Mouse (Mus musculus) limb, embryonic 14.5 days (tissue): ENCODE data around the gene Trpc7. TPM values are rescaled to one million over a fixed set of nuclear protein-coding genes. Genes with fewer than 3 reads are reported as not detected.
A peak's percentile ranks its signal among the peaks of the same experiment; 100 is the strongest.

ENCODE experiments used
- ATAC-seq: fragments of 200-750 bp; cut with Nextera tagmentation; 2 replicates; pipeline ENCODE4 v1.8.0; 2017; ENCODE audit warnings: low read depth, moderate number of reproducible peaks, moderate TSS enrichment; ENCODE audit not compliant: low FRiP score
- DNase-seq: peaks from one replicate; pipeline ENCODE4 v3.0.0-alpha.2; 2015; ENCODE audit warnings: low spot score
- H3K27ac ChIP-seq: fragments of 300-500 bp; sonication (generic); replicated peaks from 2 replicates; pipeline ENCODE4 v1.5.1; 2014; ENCODE audit warnings: low read depth, mild to moderate bottlenecking, low read length, moderate library complexity, mixed read lengths
- H3K27me3 ChIP-seq: fragments of 300-500 bp; sonication (generic); 2 replicates; pipeline ENCODE4 v1.6.1; 2014; ENCODE audit warnings: low read length, mixed read lengths; ENCODE audit not compliant: control insufficient read depth, insufficient read depth
- H3K36me3 ChIP-seq: fragments of 300-500 bp; sonication (generic); 2 replicates; pipeline ENCODE4 v1.6.1; 2014; ENCODE audit warnings: mild to moderate bottlenecking, low read length, moderate library complexity, mixed read lengths; ENCODE audit not compliant: control insufficient read depth, insufficient read depth
- H3K4me1 ChIP-seq: fragments of 300-500 bp; sonication (generic); 2 replicates; pipeline ENCODE4 v1.6.1; 2014; ENCODE audit warnings: antibody characterized with exemption, low read length, mixed read lengths; ENCODE audit not compliant: control insufficient read depth, insufficient read depth
- H3K4me2 ChIP-seq: fragments of 300-500 bp; sonication (generic); replicated peaks from 2 replicates; pipeline ENCODE4 v1.6.1; 2014; ENCODE audit warnings: low read depth, mild to moderate bottlenecking, low read length, moderate library complexity; ENCODE audit not compliant: severe bottlenecking
- H3K4me3 ChIP-seq: fragments of 300-500 bp; sonication (generic); replicated peaks from 2 replicates; pipeline ENCODE4 v1.5.1; 2014; ENCODE audit warnings: low read length
- H3K9ac ChIP-seq: fragments of 300-500 bp; sonication (generic); 2 replicates; pipeline ENCODE4 v1.6.1; 2014; ENCODE audit warnings: mild to moderate bottlenecking, low read depth, low read length, moderate library complexity; ENCODE audit not compliant: severe bottlenecking
- H3K9me3 ChIP-seq: fragments of 300-500 bp; sonication (generic); 2 replicates; pipeline ENCODE4 v1.6.1; 2016; ENCODE audit warnings: low read length; ENCODE audit not compliant: control insufficient read depth
- POLR2A ChIP-seq: fragments of 200-500 bp; IDR thresholded peaks from 2 replicates; pipeline ENCODE4 v1.8.0; 2012; ENCODE audit warnings: inconsistent platforms, mild to moderate bottlenecking, moderate library complexity, borderline replicate concordance; ENCODE audit not compliant: insufficient read depth, insufficient read length; ENCODE audit errors: extremely low read depth
- whole genome bisulfite sequencing: fragments of 180-500 bp; shearing (Covaris S2); extraction: QIAGEN DNeasy Blood & Tissue Kit; methylation state at CpG from one replicate; pipeline ENCODE4 v1.1.7; 2014; 5-methylcytosine and 5-hydroxymethylcytosine counted together
- polyA plus RNA-seq, 2 experiments: library from polyadenylated mRNA; depleted of rRNA in 1 of 2; stranded (reverse) in 1 of 2; unstranded in 1 of 2; fragments of >200 nt; fragmentation: Nextera tagmentation in 1 of 2; extraction: Ambion mirVana in 1 of 2; gene quantifications; 2 replicates each; pipeline versions ENCODE4 v1.2.1 to v1.2.3; 2012 to 2014

Trpc7 gene
- polyA plus RNA-seq, 2 experiments = 0.05 to 0.08 TPM

DNA sequence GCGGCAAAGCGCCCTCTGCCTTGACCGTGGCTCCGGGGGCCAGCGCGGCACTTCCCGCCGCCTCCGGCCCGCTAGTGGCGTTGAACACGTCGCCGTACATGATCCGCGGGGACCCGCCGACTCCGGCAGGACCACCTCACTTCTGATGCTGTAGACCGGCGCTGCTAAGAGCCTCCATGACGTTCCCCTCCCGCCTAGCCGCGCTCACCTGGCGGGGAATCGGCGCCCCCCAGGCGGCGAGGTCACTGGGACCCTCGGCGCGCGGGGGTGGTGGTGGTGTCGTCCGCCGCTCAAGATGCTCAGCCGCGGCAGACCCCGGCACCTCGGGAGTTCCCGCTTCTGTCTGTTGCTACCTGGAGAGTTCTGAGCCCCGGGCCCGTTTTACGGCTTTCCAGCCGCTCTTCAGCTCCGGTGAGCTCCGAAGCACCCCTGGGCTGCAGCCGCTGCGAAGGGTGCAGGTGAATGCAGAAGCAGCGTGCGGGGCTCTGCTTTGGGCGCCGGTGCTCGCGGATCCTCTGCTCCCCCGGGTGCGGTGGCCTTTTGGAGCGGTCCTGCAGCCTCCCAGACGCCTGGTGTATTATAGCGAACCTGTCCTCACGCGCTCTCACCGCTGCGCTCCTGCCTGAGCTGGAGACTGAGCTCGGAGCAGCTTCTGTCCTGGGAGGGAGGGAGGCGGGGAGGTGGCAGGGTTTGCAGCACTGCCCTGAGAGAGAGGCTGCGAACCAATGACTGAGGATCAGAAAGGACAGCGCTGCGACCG lies 142.4 kb downstream of the Trpc7 start, which contains the start of gene Gm45623:
Gm45623 (minus strand) TSS at position 636 of the 760 bp plus-strand sequence.
- no peak for ATAC-seq
- H3K27ac ChIP-seq = no peak within 1 kb of the TSS

DNA sequence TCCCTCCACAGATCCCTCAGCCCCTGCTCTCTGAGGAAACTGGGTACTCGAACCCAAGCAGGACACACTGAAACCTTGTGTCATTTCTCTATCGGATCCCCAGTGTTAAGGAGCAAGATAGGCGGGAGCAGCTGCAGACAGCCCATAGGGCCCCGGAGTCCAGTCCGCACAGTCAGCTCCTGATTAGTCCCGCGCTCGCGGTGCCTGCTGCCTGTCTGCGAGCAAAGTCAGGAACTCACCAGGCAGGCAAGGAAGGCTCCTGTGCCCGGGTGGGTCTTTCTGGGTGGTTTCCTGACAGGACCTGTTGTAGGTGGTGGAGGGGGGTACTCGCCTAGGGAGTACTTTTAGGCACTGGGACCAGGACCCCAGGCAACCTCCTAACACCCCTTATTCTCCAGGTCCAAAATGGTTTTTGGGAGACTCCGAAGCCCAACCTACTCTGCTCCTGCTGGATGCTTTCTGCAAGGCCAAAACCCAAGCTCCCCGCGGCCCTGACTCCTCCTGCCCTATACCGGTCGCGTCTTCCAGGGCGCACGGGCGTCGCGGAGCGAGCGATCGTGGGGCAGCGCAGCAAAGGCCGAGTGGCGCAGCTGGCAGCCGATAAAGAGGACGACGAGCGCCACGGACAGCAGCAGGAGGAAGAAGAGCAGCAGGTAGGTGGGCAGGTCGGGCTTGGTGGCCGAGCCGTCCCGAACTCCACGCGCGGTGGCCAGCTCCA lies 143.2 kb downstream of the Trpc7 start:
- peak overlapping the region; percentile 55 for H3K9ac ChIP-seq
- H3K36me3 ChIP-seq = no peaks in the 10 kb centered on the region
- H3K9me3 ChIP-seq = no peaks in the 10 kb centered on the region
- TF ChIP-seq POLR2A = no peak
- H3K4me2 ChIP-seq = peak overlapping the region; percentile 97
- WGBS = under 1% methylated on average over 31 of the region's 41 CpGs
- ATAC-seq (peak; percentile 64), DNase-seq (no peak)
- H3K27ac ChIP-seq = no peak overlapping the region
- peak overlapping the region; percentile 47 for H3K4me3 ChIP-seq
- peaks cover 38% of the 10 kb centered on the region for H3K27me3 ChIP-seq
- H3K4me1 ChIP-seq = peaks cover 18% of the 10 kb centered on the region; the same call in 1 of the 2 replicates

More for the DNA sequence above, 142.4 kb downstream of the Trpc7 start, which contains the start of gene Gm45623:
- H3K4me2 ChIP-seq = peak within 1 kb of the TSS; percentile 97
- peak within 1 kb of the TSS; percentile 55 for H3K9ac ChIP-seq
- 1% methylated on average over 61 of the region's 71 CpGs for WGBS
- no peak for TF ChIP-seq POLR2A
- peaks cover 18% of the 10 kb centered on the region; the same call in 1 of the 2 replicates for H3K4me1 ChIP-seq
- H3K36me3 ChIP-seq = no peaks in the 10 kb centered on the region
- DNase-seq = no peak
- no peaks in the 10 kb centered on the region for H3K9me3 ChIP-seq
- H3K27me3 ChIP-seq = peaks cover 38% of the 10 kb centered on the region
- H3K4me3 ChIP-seq = peak within 1 kb of the TSS; percentile 47

DNA sequence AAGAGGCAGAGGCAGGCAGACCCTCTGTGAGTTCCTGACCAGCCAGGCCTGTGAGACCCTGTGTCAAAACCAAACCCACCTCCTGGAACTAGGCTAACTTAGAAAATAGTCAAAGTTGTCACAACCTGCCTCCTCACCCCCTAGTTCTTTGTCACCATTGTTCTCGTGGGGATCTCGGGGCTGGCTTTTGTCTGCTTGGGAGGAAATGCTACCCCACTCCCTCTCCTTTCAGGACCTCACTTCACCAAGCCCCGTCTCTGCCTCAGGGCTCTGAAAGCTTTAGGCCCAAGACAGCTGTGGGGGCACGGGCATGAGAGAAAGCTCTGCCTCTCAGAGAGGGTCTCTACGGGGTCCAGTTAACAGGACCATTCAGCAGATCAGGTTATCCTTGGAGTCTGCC lies 144.0 kb downstream of the Trpc7 start:
- H3K4me2 ChIP-seq = no peak overlapping the region
- peaks cover 38% of the 10 kb centered on the region for H3K27me3 ChIP-seq
- WGBS = 40% methylated on average over 5 of the region's 5 CpGs
- H3K9me3 ChIP-seq = no peaks in the 10 kb centered on the region
- no peak for TF ChIP-seq POLR2A
- no peak overlapping the region for H3K27ac ChIP-seq
- DNase-seq (no peak), ATAC-seq (no peak)
- no peak overlapping the region for H3K9ac ChIP-seq
- H3K4me1 ChIP-seq = peaks cover 15% of the 10 kb centered on the region; the same call in 1 of the 2 replicates
- H3K4me3 ChIP-seq = no peak overlapping the region
- no peaks in the 10 kb centered on the region for H3K36me3 ChIP-seq

DNA sequence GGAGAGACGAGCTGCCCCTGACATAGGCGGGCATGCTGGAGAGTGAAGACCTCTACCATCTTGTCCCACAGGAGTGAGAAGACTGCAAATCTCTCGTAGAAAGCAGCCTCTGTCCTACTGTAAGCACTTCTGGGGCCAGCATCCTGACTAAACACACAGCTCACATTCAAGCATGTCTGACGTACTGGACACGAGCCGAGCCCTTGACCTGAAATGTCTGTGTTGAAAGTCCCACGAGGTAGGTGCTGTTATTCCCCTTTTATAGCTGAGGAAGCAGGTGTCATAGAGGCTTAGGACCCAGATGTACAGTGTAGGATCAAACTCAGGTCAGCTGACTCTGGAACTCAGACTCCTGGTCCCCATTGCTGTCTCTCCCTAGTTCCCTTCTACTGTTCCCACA lies 146.4 kb downstream of the Trpc7 start:
- no peak for TF ChIP-seq POLR2A
- Histone ChIP-seq H3K27me3 (peaks cover 37% of the 10 kb centered on the region), H3K36me3 (no peaks in the 10 kb centered on the region), H3K4me2 (no peak overlapping the region), H3K4me3 (no peak overlapping the region), H3K9me3 (no peaks in the 10 kb centered on the region), H3K4me1 (peaks cover 15% of the 10 kb centered on the region; the same call in 1 of the 2 replicates), H3K9ac (no peak overlapping the region), H3K27ac (no peak overlapping the region)
- no peak for ATAC-seq
- WGBS = 83% methylated on average over 7 of the region's 7 CpGs
- no peak for DNase-seq

DNA sequence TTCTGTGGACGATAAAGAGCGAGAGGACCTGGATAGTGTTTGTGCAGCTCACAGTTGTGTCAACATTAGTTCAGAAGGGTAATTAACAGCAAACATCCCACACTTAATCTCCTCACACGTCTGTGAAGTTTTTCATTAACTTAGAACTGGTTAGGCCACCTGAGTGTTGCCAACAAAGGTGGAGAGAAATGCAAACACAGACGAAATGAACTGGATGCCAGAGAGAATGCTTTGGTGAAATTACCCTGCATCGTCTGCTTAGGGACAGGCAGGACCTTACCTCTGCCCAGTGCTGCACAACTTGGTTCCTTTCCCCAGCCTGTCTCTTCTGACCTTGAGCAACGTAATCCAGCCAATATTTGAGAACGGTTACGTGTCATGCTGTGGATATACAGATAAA lies 148.2 kb downstream of the Trpc7 start:
- 55% methylated on average over 8 of the region's 8 CpGs for WGBS
- Histone ChIP-seq H3K4me3 (no peak overlapping the region), H3K27me3 (peaks cover 18% of the 10 kb centered on the region), H3K9ac (no peak overlapping the region), H3K27ac (no peak overlapping the region), H3K4me1 (peaks cover 4% of the 10 kb centered on the region; the same call in 1 of the 2 replicates), H3K36me3 (peaks cover under 1% of the 10 kb centered on the region), H3K9me3 (no peaks in the 10 kb centered on the region), H3K4me2 (no peak overlapping the region)
- DNase-seq (no peak), ATAC-seq (no peak)
- no peak for TF ChIP-seq POLR2A
